Mouse (Mus musculus): ENCODE measurements around the gene Dnajc6.

Dnajc6 gene

GRCm38 (mm10) chr4:101689241-101689640 lies 192.8 kb downstream of the Dnajc6 start:
- DNase-seq (ENCODE audit: low spot score): no peak

- no peak for DNase-seq (ENCODE audit: low spot score)
These were observed 193.2 kb downstream of the Dnajc6 start for GRCm38 (mm10) chr4:101689645-101690044.
